Mouse (Mus musculus) embryonic stem cell, embryonic (primary cell): Measurements from ENCODE around the gene Rai1.

Experiments used
- CTCF ChIA-PET, 4 experiments: fragments of 300-600 bp in 2 of 4; fragments of 350-600 bp in 2 of 4; sonication (Branson Sonifier 250); formaldehyde crosslinking; loops; one replicate each; lab custom pipeline; 2022; ENCODE audit warnings: inconsistent platforms in 2 of 4; lab: Charles Lee
- POLR2A ChIA-PET, 4 experiments: fragments of 300-600 bp in 2 of 4; fragments of 350-600 bp in 2 of 4; sonication (Branson Sonifier 250); formaldehyde crosslinking; loops; one replicate each; lab custom pipeline; 2022; ENCODE audit warnings: antibody characterized with exemption in 4 of 4, inconsistent platforms in 1 of 4; lab: Charles Lee

Gene Rai1

DNA sequence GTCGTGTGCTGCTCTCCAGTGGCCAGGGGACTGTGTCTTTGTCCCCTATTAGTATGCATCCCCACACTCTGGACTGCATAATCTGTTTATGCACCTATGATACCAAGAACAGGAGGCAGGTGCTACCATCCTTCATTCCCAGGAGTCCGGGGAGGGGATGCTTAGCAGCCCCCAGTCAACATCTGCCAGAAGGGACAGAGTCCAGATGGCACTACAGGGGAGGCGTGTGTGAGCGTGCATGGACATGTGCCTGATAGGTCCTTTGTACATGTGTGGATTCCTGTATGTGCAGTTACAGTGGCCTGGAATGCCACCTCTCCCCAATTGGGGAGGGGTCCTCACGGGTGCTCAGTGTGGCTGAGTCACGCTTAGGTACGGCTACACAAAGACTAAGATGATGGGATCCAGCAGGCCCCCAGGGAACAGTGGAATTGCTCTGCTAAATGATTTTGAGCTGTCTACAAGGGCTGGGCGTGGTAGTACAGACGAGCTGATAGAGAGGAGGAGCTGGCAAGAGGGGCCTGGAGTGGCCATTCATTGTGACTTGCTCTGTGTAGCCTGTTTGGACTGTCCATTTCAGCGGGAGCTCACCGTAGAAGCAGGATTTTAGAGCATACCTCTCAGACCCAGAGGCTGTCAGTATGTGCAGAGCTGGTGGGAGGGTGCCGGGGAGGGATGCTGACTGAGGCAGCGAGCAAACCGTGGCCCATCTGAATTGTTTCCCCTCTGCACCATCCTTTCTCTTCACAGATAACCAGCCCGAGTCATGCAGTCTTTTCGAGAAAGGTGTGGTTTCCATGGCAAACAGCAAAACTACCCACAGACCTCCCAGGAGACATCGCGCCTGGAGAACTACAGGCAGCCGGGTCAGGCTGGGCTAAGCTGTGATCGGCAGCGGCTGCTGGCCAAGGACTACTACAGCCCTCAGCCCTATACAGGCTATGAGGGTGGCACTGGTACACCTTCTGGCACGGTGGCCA is 79.8 kb downstream of the Rai1 start:
- CTCF ChIA-PET: interaction anchor here in 2 of 4 experiments (0.7 to 1.4 kb wide), 5 partner anchors 10 to 122 kb away, joined by 3 to 12 read pairs (median 3); no protein-coding TSS in a partner anchor
- POLR2A ChIA-PET: interaction anchor here in 2 of 4 experiments (0.6 to 7.2 kb wide), 20 partner anchors 7 to 260 kb away, joined by 3 to 80 read pairs (median 4); partner anchors contain the start of gene Rai1 (in 1 of the 2)

DNA sequence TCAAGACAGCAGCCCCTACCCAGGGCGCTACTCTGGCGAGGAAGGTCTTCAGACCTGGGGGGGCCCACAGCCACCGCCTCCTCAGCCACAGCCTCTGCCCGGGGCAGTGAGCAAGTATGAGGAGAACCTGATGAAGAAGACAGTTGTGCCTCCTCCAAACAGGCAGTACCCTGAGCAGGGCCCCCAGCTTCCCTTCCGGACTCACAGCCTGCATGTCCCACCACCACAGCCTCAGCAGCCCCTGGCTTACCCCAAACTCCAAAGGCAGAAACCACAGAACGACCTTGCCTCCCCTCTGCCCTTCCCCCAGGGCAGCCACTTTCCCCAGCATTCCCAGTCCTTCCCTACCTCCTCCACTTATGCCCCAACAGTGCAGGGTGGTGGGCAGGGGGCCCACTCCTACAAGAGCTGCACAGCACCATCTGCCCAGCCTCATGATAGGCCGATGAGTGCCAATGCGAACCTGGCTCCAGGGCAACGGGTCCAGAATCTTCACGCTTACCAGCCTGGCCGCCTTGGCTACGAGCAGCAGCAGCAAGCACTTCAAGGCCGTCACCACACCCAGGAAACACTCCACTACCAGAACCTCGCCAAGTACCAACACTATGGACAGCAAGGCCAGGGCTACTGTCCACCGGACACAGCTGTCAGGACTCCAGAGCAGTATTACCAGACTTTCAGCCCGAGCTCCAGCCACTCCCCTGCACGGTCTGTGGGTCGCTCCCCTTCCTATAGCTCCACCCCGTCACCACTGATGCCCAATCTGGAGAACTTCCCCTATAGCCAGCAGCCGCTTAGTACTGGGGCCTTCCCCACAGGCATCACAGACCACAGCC is 80.8 kb downstream of the Rai1 start:
- CTCF ChIA-PET: interaction anchor here in 3 of 4 experiments (0.5 to 3.5 kb wide), 8 partner anchors 9 to 109 kb away, joined by 3 to 12 read pairs (median 4); partner anchors contain the start of gene Rai1 (in 1 of the 3)
- POLR2A ChIA-PET: interaction anchor here in 3 of 4 experiments (0.5 to 7.2 kb wide), 21 partner anchors 8 to 352 kb away, joined by 3 to 80 read pairs (median 5); no protein-coding TSS in a partner anchor

DNA sequence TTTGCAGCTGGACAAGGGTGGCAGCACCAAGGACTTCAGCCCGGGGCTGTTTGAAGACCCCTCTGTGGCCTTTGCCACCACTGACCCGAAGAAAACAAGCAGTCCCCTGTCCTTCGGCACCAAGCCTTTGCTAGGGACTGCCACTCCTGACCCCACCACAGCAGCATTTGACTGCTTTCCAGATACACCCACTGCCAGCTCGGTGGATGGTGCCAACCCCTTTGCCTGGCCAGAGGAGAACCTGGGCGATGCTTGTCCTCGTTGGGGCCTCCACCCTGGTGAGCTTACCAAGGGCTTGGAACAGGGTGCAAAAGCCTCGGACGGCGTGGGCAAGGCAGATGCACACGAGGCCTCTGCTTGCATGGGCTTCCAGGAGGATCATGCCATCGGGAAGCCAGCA is 82.3 kb downstream of the Rai1 start:
- POLR2A ChIA-PET: interaction anchor here in 2 of 4 experiments (1.1 to 7.2 kb wide), 13 partner anchors 8 to 230 kb away, joined by 3 to 80 read pairs (median 8); partner anchors contain the start of genes Gid4 (in 1 of the 2) and Srebf1 (in 1 of the 2)

DNA sequence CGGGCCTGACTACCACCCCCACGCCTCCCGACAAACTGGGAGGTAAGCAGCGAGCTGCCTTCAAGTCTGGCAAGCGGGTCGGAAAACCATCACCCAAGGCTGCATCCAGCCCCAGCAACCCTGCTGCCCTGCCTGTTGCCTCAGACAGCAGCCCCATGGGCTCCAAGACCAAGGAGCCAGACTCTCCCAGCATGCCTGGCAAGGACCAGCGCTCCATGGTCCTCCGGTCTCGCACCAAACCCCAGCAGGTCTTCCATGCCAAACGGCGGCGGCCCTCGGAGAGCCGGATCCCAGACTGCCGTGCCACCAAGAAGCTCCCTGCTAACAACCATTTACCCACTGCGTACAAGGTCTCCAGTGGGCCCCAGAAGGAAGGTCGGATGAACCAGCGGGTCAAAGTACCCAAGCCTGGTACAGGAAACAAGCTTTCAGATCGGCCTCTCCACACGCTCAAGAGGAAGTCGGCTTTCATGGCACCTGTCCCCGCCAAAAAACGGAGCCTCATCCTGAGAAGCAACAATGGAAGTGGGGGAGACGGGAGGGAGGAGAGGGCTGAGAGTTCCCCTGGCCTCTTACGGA is 83.6 kb downstream of the Rai1 start:
- ChIA-PET POLR2A (interaction anchor here in 3 of 4 experiments (0.5 to 7.2 kb wide), 23 partner anchors 8 to 540 kb away, joined by 3 to 80 read pairs (median 3); partner anchors contain the start of genes Srebf1 (in 2 of the 3), Gid4 (in 1 of the 3) and Mief2 (in 1 of the 3)), CTCF (interaction anchor here (1.0 to 3.8 kb wide), 7 partner anchors 11 to 119 kb away, joined by 3 to 21 read pairs (median 4); partner anchors contain the start of gene Rai1 (in 1 of the 4))

More for the DNA sequence above, 82.3 kb downstream of the Rai1 start:
- CTCF ChIA-PET: interaction anchor here in 2 of 4 experiments (1.1 to 3.5 kb wide), 3 partner anchors 9 to 120 kb away, joined by 3 to 12 read pairs (median 3); no protein-coding TSS in a partner anchor

DNA sequence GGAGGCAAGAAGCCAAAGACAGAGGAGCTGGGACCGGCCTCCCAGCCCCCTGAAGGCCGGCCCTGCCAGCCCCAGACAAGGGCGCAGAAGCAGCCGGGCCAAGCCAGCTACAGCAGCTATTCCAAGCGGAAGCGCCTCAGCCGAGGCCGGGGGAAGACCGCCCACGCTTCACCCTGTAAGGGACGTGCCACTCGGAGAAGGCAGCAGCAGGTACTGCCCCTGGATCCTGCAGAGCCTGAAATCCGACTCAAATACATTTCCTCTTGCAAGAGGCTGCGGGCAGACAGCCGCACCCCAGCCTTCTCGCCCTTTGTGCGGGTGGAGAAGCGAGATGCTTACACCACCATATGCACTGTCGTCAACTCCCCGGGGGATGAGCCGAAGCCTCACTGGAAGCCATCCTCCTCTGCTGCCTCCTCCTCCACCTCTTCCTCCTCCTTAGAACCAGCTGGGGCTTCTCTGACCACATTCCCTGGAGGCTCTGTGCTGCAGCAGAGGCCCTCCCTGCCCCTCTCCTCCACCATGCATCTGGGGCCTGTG is 84.8 kb downstream of the Rai1 start:
- POLR2A ChIA-PET: interaction anchor here (0.6 to 7.2 kb wide), 20 partner anchors 10 to 346 kb away, joined by 3 to 80 read pairs (median 4); partner anchors contain the start of genes Alkbh5 (in 1 of the 4) and Gid4 (in 1 of the 4)

DNA sequence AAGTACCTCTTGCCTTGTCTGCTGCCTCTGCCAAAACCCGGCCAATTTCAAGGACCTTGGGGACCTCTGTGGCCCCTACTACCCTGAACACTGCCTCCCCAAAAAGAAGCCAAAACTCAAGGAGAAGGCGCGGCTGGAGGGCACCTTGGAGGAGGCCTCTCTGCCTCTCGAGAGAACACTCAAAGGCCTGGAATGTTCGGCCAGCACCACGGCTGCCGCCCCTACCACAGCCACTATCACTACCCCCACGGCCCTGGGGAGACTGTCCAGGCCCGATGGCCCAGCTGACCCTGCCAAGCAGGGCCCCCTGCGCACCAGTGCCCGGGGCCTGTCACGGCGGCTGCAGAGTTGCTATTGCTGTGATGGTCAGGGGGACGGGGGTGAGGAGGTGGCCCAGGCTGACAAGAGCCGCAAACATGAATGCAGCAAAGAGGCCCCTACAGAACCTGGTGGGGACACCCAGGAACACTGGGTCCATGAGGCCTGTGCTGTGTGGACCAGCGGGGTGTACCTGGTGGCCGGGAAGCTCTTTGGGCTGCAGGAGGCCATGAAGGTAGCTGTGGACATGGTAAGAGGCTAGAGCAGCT is 85.3 kb downstream of the Rai1 start:
- ChIA-PET CTCF (interaction anchor here in 2 of 4 experiments (0.5 to 3.8 kb wide), 5 partner anchors 9 to 538 kb away, joined by 3 to 21 read pairs (median 3); partner anchors contain the start of genes Mief2 (in 1 of the 2) and Rai1 (in 1 of the 2)), POLR2A (interaction anchor here in 3 of 4 experiments (0.8 to 7.2 kb wide), 8 partner anchors 10 to 227 kb away, joined by 3 to 80 read pairs (median 8); partner anchors contain the start of gene Gid4 (in 1 of the 3))

More for the DNA sequence above, 84.8 kb downstream of the Rai1 start:
- CTCF ChIA-PET: interaction anchor here in 3 of 4 experiments (0.5 to 3.8 kb wide), 6 partner anchors 10 to 539 kb away, joined by 3 to 21 read pairs (median 4); partner anchors contain the start of genes Mief2 (in 1 of the 3) and Rai1 (in 1 of the 3)

DNA sequence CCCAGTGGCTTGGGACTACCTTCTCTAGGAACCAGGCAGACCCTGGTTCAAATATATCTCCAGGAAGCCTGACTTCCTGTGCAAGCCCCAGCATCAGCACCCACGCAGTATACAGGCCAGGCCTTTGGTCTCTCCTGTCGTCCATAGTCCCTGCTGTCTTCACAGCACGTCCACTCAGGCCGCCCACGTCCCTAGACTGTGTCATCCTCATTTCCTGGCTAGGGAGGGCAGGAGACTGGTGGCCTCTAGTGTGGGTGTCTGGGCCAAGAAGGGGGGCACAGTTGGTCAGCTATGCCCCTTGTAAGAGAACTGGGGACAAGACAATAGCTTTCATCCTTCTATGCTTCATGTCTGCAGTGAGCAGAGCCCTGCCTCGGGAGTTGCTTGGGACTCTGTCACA is 87.7 kb downstream of the Rai1 start:
- POLR2A ChIA-PET: interaction anchor here in 2 of 4 experiments (0.5 to 2.1 kb wide), 9 partner anchors 12 to 104 kb away, joined by 3 to 6 read pairs (median 3); no protein-coding TSS in a partner anchor
- CTCF ChIA-PET: interaction anchor here in 1 of 4 experiments (1.5 kb wide), 1 partner anchor 88 kb away, joined by 4 read pairs; the partner anchor contains the start of gene Rai1

DNA sequence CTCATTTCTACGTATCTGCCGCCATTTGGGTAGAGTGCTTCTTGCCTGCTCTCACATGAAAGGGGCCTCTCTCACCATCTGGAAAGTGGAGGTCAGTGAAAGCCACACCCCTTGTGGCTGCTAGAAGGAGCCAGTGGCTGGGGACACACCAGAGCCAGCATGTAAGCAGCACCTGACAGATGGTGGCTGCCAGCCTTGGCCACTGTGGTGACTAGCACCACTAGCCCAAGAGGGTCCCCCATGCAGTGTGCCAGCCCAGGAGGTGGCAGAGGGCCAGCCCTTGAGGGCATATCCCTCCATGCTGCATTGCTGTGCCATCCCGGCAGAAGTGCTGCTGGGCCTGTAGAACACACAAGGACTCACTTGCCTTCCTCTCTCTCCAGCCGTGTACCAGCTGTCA is 88.7 kb downstream of the Rai1 start:
- ChIA-PET CTCF (interaction anchor here in 2 of 4 experiments (0.5 to 2.1 kb wide), 6 partner anchors 78 to 113 kb away, joined by 3 to 8 read pairs (median 4); partner anchors contain the start of gene Rai1 (in 1 of the 2)), POLR2A (interaction anchor here in 1 of 4 experiments (1.3 to 2.1 kb wide), 4 partner anchors 13 to 51 kb away, joined by 3 to 6 read pairs (median 4); no protein-coding TSS in a partner anchor)

DNA sequence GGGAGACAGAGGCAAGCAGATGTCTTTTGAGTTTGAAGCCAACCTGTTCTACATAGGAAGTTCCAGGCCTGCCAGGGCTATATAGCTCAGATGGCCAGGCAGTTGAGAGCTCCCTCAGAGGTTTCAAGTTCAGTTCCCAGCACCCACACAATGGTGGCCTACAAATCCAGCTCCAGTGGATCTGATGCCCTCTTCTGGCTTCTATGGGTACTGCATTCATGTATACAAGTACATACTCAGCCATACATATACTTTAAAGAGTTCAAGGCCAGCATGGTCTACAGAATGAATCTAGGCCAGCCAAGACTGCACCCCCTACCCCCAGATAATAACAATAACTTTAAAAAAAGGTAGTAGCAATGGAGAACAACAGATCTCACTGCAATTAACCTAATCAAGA is 90.3 kb downstream of the Rai1 start:
- POLR2A ChIA-PET: interaction anchor here in 3 of 4 experiments (0.6 to 3.2 kb wide), 14 partner anchors 10 to 191 kb away, joined by 3 to 19 read pairs (median 4); partner anchors contain the start of genes Rai1 (in 2 of the 3) and Pemt (in 1 of the 3)
- CTCF ChIA-PET: interaction anchor here (0.5 to 3.3 kb wide), 30 partner anchors 9 to 347 kb away, joined by 3 to 33 read pairs (median 3); partner anchors contain the start of gene Rai1 (in 4 of the 4)

DNA sequence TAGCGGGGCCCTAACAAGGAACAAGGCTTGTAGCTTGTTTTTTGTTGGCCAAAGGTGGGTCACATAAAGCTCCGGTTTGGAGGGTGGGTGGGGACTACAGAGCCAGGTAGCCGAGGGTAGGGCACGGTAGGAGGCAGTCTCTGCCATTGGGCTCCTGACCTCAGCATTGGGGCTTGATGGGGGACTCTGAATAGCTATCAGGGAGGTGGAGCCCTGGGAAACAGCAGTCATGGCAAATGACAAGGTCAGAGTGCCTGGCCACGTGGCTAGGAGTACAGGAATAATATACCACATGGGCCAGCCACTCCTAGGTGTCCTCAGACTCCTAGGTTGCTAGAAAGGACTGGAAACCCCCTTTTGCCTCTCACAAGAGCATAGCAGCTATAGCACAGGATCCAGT is 91.5 kb downstream of the Rai1 start:
- POLR2A ChIA-PET: interaction anchor here in 3 of 4 experiments (0.6 to 3.2 kb wide), 14 partner anchors 8 to 257 kb away, joined by 3 to 19 read pairs (median 3); partner anchors contain the start of gene Rai1 (in 1 of the 3)
- CTCF ChIA-PET: interaction anchor here (0.6 to 3.3 kb wide), 11 partner anchors 13 to 241 kb away, joined by 3 to 33 read pairs (median 4); partner anchors contain the start of gene Rai1 (in 2 of the 4)

DNA sequence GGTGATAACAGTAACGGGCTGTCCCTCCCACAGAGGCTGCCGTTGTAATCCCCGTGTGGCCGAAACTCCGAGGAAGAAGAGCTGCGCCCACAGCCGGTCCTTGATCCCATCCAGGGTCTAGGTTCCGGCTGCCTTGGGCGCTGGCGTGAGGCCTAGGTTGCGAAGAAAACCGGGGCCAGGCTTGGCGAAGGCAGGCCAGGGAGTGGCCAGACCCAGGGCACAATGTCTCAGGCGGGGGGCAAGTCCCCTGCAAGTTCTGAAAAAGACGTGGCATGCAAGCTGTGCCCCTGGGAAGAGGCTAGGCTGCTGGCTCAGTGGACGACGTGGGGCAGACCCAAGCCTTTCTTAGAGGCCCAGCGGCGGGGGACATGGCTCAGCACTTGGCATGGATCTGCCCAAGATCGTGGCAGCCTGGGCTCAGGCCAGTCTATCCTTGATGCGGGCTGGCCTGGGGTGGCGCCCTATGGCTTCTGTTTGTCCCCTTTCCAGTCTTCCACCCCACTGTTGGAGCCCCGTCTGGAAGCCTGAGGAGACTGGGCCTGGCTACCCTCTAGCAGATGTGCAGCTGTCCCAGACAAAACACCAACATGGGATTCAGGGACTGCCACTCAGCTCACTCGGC is 93.3 kb downstream of the Rai1 start:
- CTCF ChIA-PET: interaction anchor here in 2 of 4 experiments (0.5 to 2.0 kb wide), 7 partner anchors 21 to 335 kb away, joined by 3 to 18 read pairs (median 4); no protein-coding TSS in a partner anchor
- POLR2A ChIA-PET: interaction anchor here in 2 of 4 experiments (0.6 to 17.2 kb wide), 8 partner anchors 15 to 339 kb away, joined by 3 to 343 read pairs (median 3); partner anchors contain the start of gene Srebf1 (in 1 of the 2)

DNA sequence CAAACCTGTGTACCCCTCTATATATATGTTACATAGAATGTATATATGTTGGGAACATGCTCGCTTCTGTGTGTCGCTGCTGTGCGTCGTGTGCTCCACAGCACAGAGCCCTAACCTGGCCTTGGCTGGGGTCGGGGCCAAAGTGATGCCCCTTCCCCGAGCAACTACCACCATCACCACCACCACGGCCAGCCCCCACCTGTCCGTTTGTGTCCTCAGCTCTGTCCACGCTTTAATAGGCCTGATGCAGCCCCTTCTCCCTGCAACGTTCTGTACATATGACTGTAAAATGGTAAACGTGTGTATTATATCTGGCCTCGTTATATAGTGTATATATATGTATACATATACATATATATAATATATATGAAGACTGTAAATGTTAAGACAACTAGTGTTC is 93.8 kb downstream of the Rai1 start:
- ChIA-PET POLR2A (interaction anchor here in 2 of 4 experiments (0.6 to 17.2 kb wide), 10 partner anchors 10 to 339 kb away, joined by 3 to 343 read pairs (median 6); partner anchors contain the start of gene Srebf1 (in 1 of the 2)), CTCF (interaction anchor here in 3 of 4 experiments (0.6 to 2.7 kb wide), 11 partner anchors 14 to 109 kb away, joined by 3 to 20 read pairs (median 9); partner anchors contain the start of gene Rai1 (in 1 of the 3))

DNA sequence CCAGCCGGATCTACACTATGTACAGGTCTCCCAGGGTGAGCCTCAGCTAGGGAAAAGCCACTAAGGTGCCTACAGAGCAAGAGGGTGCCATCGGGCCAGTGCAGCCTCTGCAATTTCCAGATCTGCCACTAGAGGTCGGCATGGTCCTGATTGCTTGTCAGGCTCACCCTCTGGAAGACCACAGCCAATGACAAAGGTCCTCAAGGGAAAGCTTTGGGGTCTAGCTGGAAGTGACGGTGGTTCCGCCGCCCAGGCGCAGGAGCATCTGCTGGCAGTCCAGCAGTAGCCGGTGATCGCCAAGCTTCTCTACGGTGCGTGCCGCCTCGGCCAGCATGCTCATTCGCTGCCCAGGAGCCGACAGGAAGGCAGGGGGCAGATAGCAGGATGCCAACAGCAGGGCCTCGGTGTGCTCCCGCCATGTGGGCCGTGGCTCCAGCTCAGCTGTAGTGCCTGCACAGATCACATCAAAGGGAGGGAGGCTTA is 94.9 kb downstream of the Rai1 start:
- CTCF ChIA-PET: interaction anchor here (0.5 to 3.1 kb wide), 119 partner anchors 9 to 1065 kb away, joined by 3 to 40 read pairs (median 4); partner anchors contain the start of genes Rai1 (in 3 of the 4), Drc3 (in 2 of the 4), Gid4 (in 2 of the 4) and Atpaf2 (in 1 of the 4)
- POLR2A ChIA-PET: interaction anchor here (0.6 to 17.2 kb wide), 45 partner anchors 9 to 338 kb away, joined by 3 to 343 read pairs (median 4); partner anchors contain the start of genes Drc3 (in 3 of the 4), Srebf1 (in 2 of the 4), Atpaf2 (in 1 of the 4) and Drg2 (in 1 of the 4)

DNA sequence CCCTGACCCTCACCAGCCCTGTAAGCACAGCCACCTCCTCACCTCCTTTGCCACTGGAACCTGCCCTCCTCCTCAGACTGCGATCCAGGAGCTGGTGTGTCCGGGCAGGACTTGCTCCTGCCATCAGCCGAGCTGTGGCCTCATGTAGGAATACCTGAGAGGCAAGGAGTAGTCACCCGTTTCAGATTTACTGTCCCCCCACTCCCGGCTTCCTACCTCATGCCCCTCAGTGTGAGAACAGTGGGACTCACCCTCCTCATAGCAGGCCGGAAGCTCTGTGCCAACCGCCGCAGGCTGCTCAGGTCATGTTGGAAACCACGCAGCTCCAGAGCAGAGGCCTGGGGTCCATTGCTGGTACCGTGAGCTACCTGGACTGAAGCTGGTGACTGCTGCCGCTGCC is 95.6 kb downstream of the Rai1 start:
- ChIA-PET POLR2A (interaction anchor here (0.6 to 17.2 kb wide), 45 partner anchors 8 to 337 kb away, joined by 3 to 343 read pairs (median 4); partner anchors contain the start of genes Drc3 (in 2 of the 4), Srebf1 (in 2 of the 4), Atpaf2 (in 1 of the 4) and Drg2 (in 1 of the 4)), CTCF (interaction anchor here (0.5 to 3.1 kb wide), 109 partner anchors 8 to 798 kb away, joined by 3 to 40 read pairs (median 4); partner anchors contain the start of genes Rai1 (in 3 of the 4), Drc3 (in 2 of the 4), Gid4 (in 2 of the 4) and Atpaf2 (in 1 of the 4))
